Mouse (Mus musculus) CH12.LX (cell line): Measurements from ENCODE around the gene Rundc3b. TPM values are rescaled to one million over a fixed set of nuclear protein-coding genes. Genes with fewer than 3 reads are reported as not detected.

Experiments used
- DNase-seq: peaks from one replicate; pipeline ENCODE4 v3.0.0-alpha.2; 2013; ENCODE audit errors: extremely low read depth
- H3K27ac ChIP-seq: 2 replicates; pipeline ENCODE4 v1.5.1; 2012; ENCODE audit warnings: low read depth, mild to moderate bottlenecking, control low read depth, moderate library complexity; ENCODE audit not compliant: insufficient read depth
- H3K27me3 ChIP-seq: replicated peaks from 2 replicates; pipeline ENCODE3; 2012; ENCODE audit warnings: inconsistent platforms
- H3K36me3 ChIP-seq, 2 experiments: replicated peaks in 1 of 2; 2 replicates each; pipeline versions ENCODE3 to v1.6.1; 2012; ENCODE audit warnings: inconsistent platforms in 1 of 2, low read length in 1 of 2, mild to moderate bottlenecking in 1 of 2, mixed read lengths in 1 of 2, moderate library complexity in 1 of 2; ENCODE audit not compliant: control insufficient read depth in 1 of 2, insufficient read depth in 1 of 2
- H3K4me1 ChIP-seq, 2 experiments: 2 replicates each; pipeline ENCODE4 v1.6.1; 2012; ENCODE audit warnings: inconsistent platforms in 1 of 2, moderate library complexity in 1 of 2; ENCODE audit not compliant: insufficient read depth in 2 of 2, control insufficient read depth in 1 of 2
- H3K4me2 ChIP-seq: 2 replicates; pipeline ENCODE4 v1.6.1; 2012; ENCODE audit warnings: low read depth, mild to moderate bottlenecking, control low read depth; ENCODE audit not compliant: poor library complexity, insufficient read depth, severe bottlenecking
- H3K4me3 ChIP-seq, 3 experiments: fragments of 150-350 bp in 1 of 3; sonication (generic) in 1 of 3; replicated peaks in 1 of 3; 2 replicates each; pipeline versions ENCODE3 to v1.5.1; 2011 to 2012; ENCODE audit warnings: low read depth in 2 of 3, low read length in 2 of 3, mild to moderate bottlenecking in 2 of 3, moderate library complexity in 2 of 3, control low read depth in 1 of 3, improper control_type of control experiment in 1 of 3, inconsistent platforms in 1 of 3, mixed read lengths in 1 of 3; ENCODE audit not compliant: poor library complexity in 1 of 3
- H3K79me2 ChIP-seq: replicated peaks from 2 replicates; pipeline ENCODE4 v1.6.1; 2012; ENCODE audit warnings: mild to moderate bottlenecking, moderate library complexity; ENCODE audit not compliant: control insufficient read depth, poor library complexity, insufficient read depth, severe bottlenecking; ENCODE audit errors: extremely low read depth
- H3K9ac ChIP-seq: 2 replicates; pipeline ENCODE4 v1.6.1; 2012; ENCODE audit warnings: low read depth, mild to moderate bottlenecking, control low read depth, moderate library complexity; ENCODE audit not compliant: insufficient read depth
- H3K9me3 ChIP-seq: replicated peaks from 2 replicates; pipeline ENCODE3; 2012; ENCODE audit warnings: low read length, inconsistent platforms, mixed read lengths
- CHD1 ChIP-seq: IDR thresholded peaks from 2 replicates; pipeline ENCODE4 v1.6.1; 2012; ENCODE audit warnings: low read depth, low read length, improper control_type of control experiment, inconsistent platforms
- CHD2 ChIP-seq: IDR thresholded peaks from 2 replicates; pipeline ENCODE4 v1.6.1; 2011; ENCODE audit warnings: low read length, improper control_type of control experiment
- E2F4 ChIP-seq: IDR thresholded peaks from 2 replicates; pipeline ENCODE4 v1.6.1; 2011; ENCODE audit warnings: low read depth, low read length, improper control_type of control experiment; ENCODE audit not compliant: insufficient replicate concordance
- ETS1 ChIP-seq: conservative IDR thresholded peaks from 2 replicates; pipeline ENCODE4 v1.6.1; 2012; ENCODE audit warnings: low read depth, mild to moderate bottlenecking, inconsistent platforms, low read length, improper control_type of control experiment, moderate library complexity
- IRF4 ChIP-seq: IDR thresholded peaks from 2 replicates; pipeline ENCODE4 v1.6.1; 2014; ENCODE audit warnings: low read depth, mild to moderate bottlenecking, inconsistent platforms, low read length, improper control_type of control experiment
- JUN ChIP-seq: IDR thresholded peaks from 2 replicates; pipeline ENCODE4 v1.6.1; 2011; ENCODE audit warnings: low read depth, mild to moderate bottlenecking, low read length, improper control_type of control experiment, moderate library complexity; ENCODE audit not compliant: insufficient read depth
- JUND ChIP-seq: conservative IDR thresholded peaks from 2 replicates; pipeline ENCODE4 v1.6.1; 2011; ENCODE audit warnings: low read depth, low read length, improper control_type of control experiment
- MXI1 ChIP-seq: IDR thresholded peaks from 2 replicates; pipeline ENCODE4 v1.6.1; 2011; ENCODE audit warnings: mild to moderate bottlenecking, low read depth, low read length, improper control_type of control experiment
- NRF1 ChIP-seq: IDR thresholded peaks from 2 replicates; pipeline ENCODE4 v1.6.1; 2014; ENCODE audit warnings: low read depth, mild to moderate bottlenecking, inconsistent platforms, low read length, improper control_type of control experiment, moderate library complexity
- TBP ChIP-seq: conservative IDR thresholded peaks from 2 replicates; pipeline ENCODE4 v1.6.1; 2011; ENCODE audit warnings: low read depth, low read length, improper control_type of control experiment
- USF2 ChIP-seq: conservative IDR thresholded peaks from 2 replicates; pipeline ENCODE4 v1.6.1; 2011; ENCODE audit warnings: low read depth, low read length, improper control_type of control experiment
- ZNF384 ChIP-seq: IDR thresholded peaks from 2 replicates; pipeline ENCODE4 v1.6.1; 2012; ENCODE audit warnings: low read depth, low read length, improper control_type of control experiment, inconsistent platforms
- dilution Hi-C: fragments of 300-500 bp; cut with MboI; formaldehyde crosslinking; loops from 2 replicates; pipeline ENCODE4 v1.14.3; 2020; ENCODE audit warnings: low sequenced_read_pairs; ENCODE audit not compliant: extremely low pct_unique_long_range_greater_than_20kb, extremely low pct_ligation_motif_present
- in situ Hi-C: fragments of 300-500 bp; cut with MboI; formaldehyde crosslinking; loops from 3 replicates; pipeline ENCODE4 v1.14.3; 2019; ENCODE audit warnings: low sequenced_read_pairs, low pct_ligation_motif_present, low pct_unique_long_range_greater_than_20kb, mixed read lengths
- polyA plus RNA-seq: library from polyadenylated mRNA; unstranded; fragments of >175 nt; gene quantifications from 2 replicates; pipeline ENCODE4 v1.2.1, GENCODE M21; 2012; ENCODE audit warnings: low read depth; ENCODE audit not compliant: insufficient read length
- total RNA-seq, 2 experiments: library from RNA; depleted of rRNA; stranded (reverse); fragments of 300-350 nt in 1 of 2; fragments of >200 nt in 1 of 2; gene quantifications; 2 replicates each; pipeline ENCODE4 v1.2.3; 2012 to 2014

Rundc3b gene
- total and polyA plus RNA-seq, 3 experiments, result 0.07 to 0.13 (median 0.09) TPM

DNA sequence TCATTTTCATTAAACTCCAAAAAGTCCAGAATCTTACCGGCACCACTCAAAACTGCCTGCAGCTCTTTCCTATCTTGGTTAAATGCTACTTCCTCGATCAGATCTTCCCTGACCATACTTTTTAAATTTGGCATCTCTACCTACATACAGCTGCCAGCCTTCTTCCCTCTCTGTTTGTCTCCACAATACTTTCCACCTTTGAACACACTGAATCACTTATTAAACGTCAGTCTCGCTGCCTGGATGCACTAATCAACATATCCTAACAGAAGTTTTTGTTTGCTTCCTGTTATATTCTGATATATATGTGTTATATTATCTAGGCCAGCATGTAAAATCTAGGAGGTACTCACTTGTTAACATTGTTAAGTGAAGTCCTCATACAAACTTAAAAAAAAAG lies 25.5 kb upstream of the Rundc3b start:
- in situ Hi-C loops (no loop called here), dilution Hi-C loops (no loop called here)
- H3K27me3 ChIP-seq, result no peaks in the 10 kb centered on the region
- H3K4me2 ChIP-seq, result no peak overlapping the region
- TF ChIP-seq ETS1 (no peak), CHD1 (no peak), TBP (no peak), E2F4 (no peak), MXI1 (no peak), CHD2 (no peak), JUND (no peak), JUN (no peak)
- H3K9ac ChIP-seq, result no peak overlapping the region
- H3K4me3 ChIP-seq, result no peak overlapping the region
- no peaks in the 10 kb centered on the region for H3K9me3 ChIP-seq
- no peaks in the 10 kb centered on the region for H3K36me3 ChIP-seq
- no peaks in the 10 kb centered on the region for H3K4me1 ChIP-seq
- no peaks in the 10 kb centered on the region for H3K79me2 ChIP-seq
- DNase-seq, result no peak
- H3K27ac ChIP-seq, result no peak overlapping the region

DNA sequence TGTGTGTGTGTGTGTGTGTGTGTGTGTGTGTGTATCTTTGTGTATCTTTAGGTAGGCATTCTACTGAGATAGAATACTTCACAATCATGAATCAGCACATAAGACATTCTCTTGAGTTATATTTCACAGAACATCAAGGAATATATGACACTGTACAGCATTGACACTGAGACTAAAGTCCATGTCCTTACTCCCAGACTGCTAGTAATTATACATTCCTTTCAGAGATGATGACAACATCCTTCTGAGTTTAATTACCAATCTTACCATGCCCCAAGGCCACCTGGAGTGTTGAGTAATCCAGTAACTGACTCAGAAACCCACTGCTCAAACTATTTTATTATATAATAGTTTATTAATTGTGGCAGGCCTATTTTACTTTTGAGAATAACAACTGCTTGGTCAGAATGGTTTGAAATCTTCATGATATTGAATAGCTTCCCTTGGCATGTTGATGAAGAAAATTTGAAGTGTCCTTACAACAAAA lies 11.8 kb upstream of the Rundc3b start:
- Histone ChIP-seq H3K4me2 (no peak overlapping the region), H3K27ac (no peak overlapping the region), H3K4me3 (no peak overlapping the region), H3K9ac (no peak overlapping the region), H3K4me1 (no peaks in the 10 kb centered on the region), H3K79me2 (no peaks in the 10 kb centered on the region), H3K9me3 (no peaks in the 10 kb centered on the region), H3K36me3 (no peaks in the 10 kb centered on the region), H3K27me3 (no peaks in the 10 kb centered on the region)
- no peak for TF ChIP-seq IRF4
- no peak for TF ChIP-seq NRF1
- TF ChIP-seq USF2, result no peak
- no peak for TF ChIP-seq E2F4
- in situ Hi-C loops, result no loop called here
- dilution Hi-C loops, result no loop called here
- DNase-seq, result no peak

DNA sequence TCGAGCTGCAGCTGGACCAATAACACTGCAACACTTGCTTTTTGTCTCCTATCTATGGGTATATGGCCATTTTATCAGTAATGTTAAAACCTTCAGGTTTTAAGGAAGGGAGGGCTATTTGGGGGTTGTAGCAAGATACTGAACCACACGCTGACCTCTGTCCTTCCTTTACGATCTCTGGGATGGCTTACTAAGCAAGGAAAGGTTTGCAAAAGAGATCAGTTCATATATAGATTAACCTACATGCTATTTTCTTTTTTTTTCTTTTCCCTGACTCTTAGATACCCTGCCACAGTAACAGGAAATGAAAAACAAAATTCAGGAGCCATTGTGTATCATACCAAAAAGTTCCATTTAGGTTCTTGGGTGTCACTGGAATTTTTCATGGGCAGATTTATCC lies 10.1 kb upstream of the Rundc3b start:
- dilution Hi-C loops (no loop called here), in situ Hi-C loops (no loop called here)
- H3K79me2 ChIP-seq, result no peaks in the 10 kb centered on the region
- no peak overlapping the region for H3K4me2 ChIP-seq
- no peak overlapping the region for H3K4me3 ChIP-seq
- DNase-seq, result no peak
- H3K4me1 ChIP-seq, result no peaks in the 10 kb centered on the region
- no peak overlapping the region for H3K9ac ChIP-seq
- no peak overlapping the region for H3K27ac ChIP-seq
- no peaks in the 10 kb centered on the region for H3K9me3 ChIP-seq
- TF ChIP-seq ZNF384 (no peak), CHD2 (no peak)
- H3K27me3 ChIP-seq, result no peaks in the 10 kb centered on the region
- H3K36me3 ChIP-seq, result no peaks in the 10 kb centered on the region
